In genomic region chr1:155051701-155052127, GRCm38 (mm10) we compare ENCODE assay signal across 8 mouse cellular contexts. TPM values are rescaled to one million over a fixed set of nuclear protein-coding genes. Genes with fewer than 3 reads are reported as not detected.
DNase-seq lines count a peak whose midpoint lies in the region; ATAC-seq and TF ChIP-seq lines count a peak whose summit lies in the region.
"Had no signal": no experiment of that assay in that cellular context is flagged by ENCODE, and none has a peak within 500 bp of the region (broad histone marks: within the 10 kb centered on the region; RNA-seq: fewer than 3 reads in every experiment).

No protein-coding gene starts in this region.

- DNase-seq in Patski (ENCODE audit: low read depth, low spot score), result no peak
- peak; percentile 68 to 71 for DNase-seq in cerebellum, adult 18-20 months
- DNase-seq in heart, adult 2 months, result peak; percentile 56 to 65
- no peak for DNase-seq in adipocyte (ENCODE audit: low spot score)
- DNase-seq in frontal cortex, postnatal 10 days (ENCODE audit: low spot score in 2 of 2), result no peak
- DNase-seq: liver, embryonic 13.5 days had no signal

- POLR2A ChIA-PET in Patski (lab: Charles Lee), result interaction anchor here (0.6 to 5.9 kb wide), 10 partner anchors 23 to 193 kb away, joined by 3 to 78 read pairs (median 4); partner anchors contain the start of genes BC034090, Ier5 and Mr1

- H3K4me1 ChIP-seq in heart, adult 2 months (ENCODE audit: control insufficient read depth, insufficient read depth, low read length), result peaks cover 20% of the 10 kb centered on the region
- no peaks in the 10 kb centered on the region for H3K4me1 ChIP-seq in intestine, postnatal 0 days (replicated peaks; ENCODE audit: control insufficient read depth, insufficient read depth, low read length)

- H3K9me3 ChIP-seq in intestine, postnatal 0 days (ENCODE audit: control insufficient read depth), result no peaks in the 10 kb centered on the region
- H3K9me3 ChIP-seq: liver, embryonic 13.5 days had no signal

- peak overlapping the region; percentile 60 for H3K27ac ChIP-seq in heart, adult 2 months
- peak overlapping the region; percentile 10; the same call in 1 of the 2 replicates for H3K27ac ChIP-seq in intestine, postnatal 0 days (ENCODE audit: low read depth, low read length)
- H3K27ac ChIP-seq: liver, embryonic 13.5 days had no signal

- H3K9ac ChIP-seq in heart, adult 2 months (ENCODE audit: low read depth, low read length), result no peak overlapping the region
- H3K9ac ChIP-seq in intestine, postnatal 0 days (ENCODE audit: low read depth, low read length), result no peak overlapping the region
- H3K9ac ChIP-seq: liver, embryonic 13.5 days had no signal

- H3K36me3 ChIP-seq in heart, adult 2 months (ENCODE audit: control insufficient read depth, insufficient read depth, low read length), result no peaks in the 10 kb centered on the region
- H3K36me3 ChIP-seq in intestine, postnatal 0 days (ENCODE audit: control insufficient read depth, insufficient read depth), result no peaks in the 10 kb centered on the region
- H3K36me3 ChIP-seq in myocyte (ENCODE audit: control insufficient read depth, insufficient read depth), result no peaks in the 10 kb centered on the region
- H3K36me3 ChIP-seq: liver, embryonic 13.5 days had no signal

- peak; percentile 84 for TF ChIP-seq EP300 in heart, adult 2 months (IDR thresholded peaks at IDR 0.05; ENCODE audit: insufficient read depth, low read depth, low read length)

- CTCF ChIA-PET in Patski (lab: Charles Lee), result interaction anchor here (1.1 to 6.6 kb wide), 14 partner anchors 11 to 191 kb away, joined by 3 to 71 read pairs (median 6); partner anchors contain the start of gene Ier5

- no peak for TF ChIP-seq CTCF in Patski (IDR thresholded peaks at IDR 0.05)
- no peak for TF ChIP-seq CTCF in heart, adult 2 months (IDR thresholded peaks at IDR 0.05)
- no peak for TF ChIP-seq CTCF in intestine, postnatal 0 days (IDR thresholded peaks at IDR 0.05; ENCODE audit: low read depth)

- no peak overlapping the region for H3ac ChIP-seq in myocyte (ENCODE audit: control insufficient read depth, insufficient read length)

- no peak for TF ChIP-seq POLR2A in heart, adult 2 months (IDR thresholded peaks at IDR 0.05; ENCODE audit: insufficient read depth, low read depth, low read length)
- TF ChIP-seq POLR2A in myocyte (IDR thresholded peaks at IDR 0.05; ENCODE audit: insufficient read length, low read depth), result peak; percentile 11

- ATAC-seq in Patski, result peak; percentile 60
- ATAC-seq in intestine, postnatal 0 days, result no peak

- in situ Hi-C loops in Patski (cut with MboI; ENCODE audit: low pct_unique_long_range_greater_than_20kb), result loop anchor here (5.0 kb wide), 1 partner anchor 46 kb away; the partner anchor contains the start of gene Ier5

- H3K79me2 ChIP-seq in heart, adult 2 months (replicated peaks; ENCODE audit: control insufficient read depth, insufficient read depth, low read length), result no peaks in the 10 kb centered on the region
- H3K79me2 ChIP-seq in myocyte (ENCODE audit: control insufficient read depth, insufficient read depth), result no peaks in the 10 kb centered on the region

- H3K27me3 ChIP-seq in Patski (no peaks in the 10 kb centered on the region), myocyte (ENCODE audit: control insufficient read depth, insufficient read depth, insufficient read length) (no peaks in the 10 kb centered on the region)
- no peaks in the 10 kb centered on the region for H3K27me3 ChIP-seq in heart, adult 2 months (ENCODE audit: control insufficient read depth, insufficient read depth, low read length)
- H3K27me3 ChIP-seq in intestine, postnatal 0 days (replicated peaks; ENCODE audit: control insufficient read depth, insufficient read depth, low read length), result no peaks in the 10 kb centered on the region

- WGBS in heart, adult 2 months, result 37% methylated on average over 10 of the region's 10 CpGs
- 63% methylated on average over 10 of the region's 10 CpGs for WGBS in intestine, postnatal 0 days

- H3K4me3 ChIP-seq in heart, adult 2 months, result no peak overlapping the region
- H3K4me3 ChIP-seq in intestine, postnatal 0 days (ENCODE audit: low read depth, low read length), result no peak overlapping the region
- peak overlapping the region; percentile 1 for H3K4me3 ChIP-seq in myocyte
- H3K4me3 ChIP-seq: liver, embryonic 13.5 days had no signal

- H3K4me2 ChIP-seq in intestine, postnatal 0 days (replicated peaks; ENCODE audit: low read depth), result no peak overlapping the region
- H3K4me2 ChIP-seq in myocyte (ENCODE audit: low read depth), result peak overlapping the region; percentile 78
- H3K4me2 ChIP-seq: liver, embryonic 13.5 days had no signal

- intact Hi-C loops in heart, adult 2 months (cut with DNase I), result no loop called here

TF ChIP-seq in myocyte, 11 proteins besides CTCF, POLR2A, EP300 and RAD21:
- TF ChIP-seq MYOD1 (IDR thresholded peaks at IDR 0.05; ENCODE audit: control insufficient read depth in 1 of 3, insufficient read length in 2 of 3, low read depth in 2 of 3) (peak in 1 of 3 experiments; percentile 47), TCF12 (IDR thresholded peaks at IDR 0.05; ENCODE audit: insufficient read depth, poor library complexity, severe bottlenecking) (no peak), TCF3 (IDR thresholded peaks at IDR 0.05; ENCODE audit: insufficient read length, low read depth) (no peak), SRF (IDR thresholded peaks at IDR 0.05; ENCODE audit: control insufficient read depth, insufficient read length, low read depth) (no peak), POLR2AphosphoS2 (IDR thresholded peaks at IDR 0.05; ENCODE audit: insufficient read length, low read depth) (no peak), USF1 (IDR thresholded peaks at IDR 0.05; ENCODE audit: low read depth) (no peak), CEBPB (IDR thresholded peaks at IDR 0.05; ENCODE audit: insufficient read depth, poor library complexity, severe bottlenecking) (no peak), MYOG (IDR thresholded peaks at IDR 0.05; ENCODE audit: control insufficient read depth in 1 of 3, insufficient read depth in 1 of 3, insufficient read length in 2 of 3, low read depth in 2 of 3) (peak in 1 of 3 experiments; percentile 61), MAX (IDR thresholded peaks at IDR 0.05; ENCODE audit: low read depth) (no peak), REST (IDR thresholded peaks at IDR 0.05; ENCODE audit: insufficient read depth, insufficient read length) (no peak), E2F4 (IDR thresholded peaks at IDR 0.05; ENCODE audit: insufficient read depth) (no peak)

RNA-seq across cellular contexts. Expression of gene Ier5, which starts 47.7 kb away (rescaled TPM):
- polyA plus RNA-seq in Patski (2021) (43.2 TPM), myocyte (2012; fragmentation: generic; extraction: Trizol) (21.1 TPM)
- 10 to 100 TPM; 12.5 to 16.8 TPM for total RNA-seq in heart, adult 2 months (2021)
- 9.8 and 13.5 TPM in 2 replicates for polyA plus RNA-seq in heart, adult 2 months (2012; rRNA removed)
- 6.1 and 6.8 TPM in 2 replicates for polyA plus RNA-seq in intestine, postnatal 0 days (2015; fragmentation: Nextera tagmentation; extraction: Ambion mirVana)

Comparison
In these comparisons a context has a peak if more than half of its experiments do, and no peak if none do; other contexts are left out.
1. DNase-seq: peak in cerebellum, adult 18-20 months (2 of 2) and heart, adult 2 months (2 of 2); none in Patski (single experiment), adipocyte (single experiment) and frontal cortex, postnatal 10 days (0 of 2).